Mouse (Mus musculus) heart, embryonic 10.5 days (tissue): ENCODE measurements around the gene Gipc1. TPM values are rescaled to one million over a fixed set of nuclear protein-coding genes. Genes with fewer than 3 reads are reported as not detected.

Experiments
- DNase-seq: peaks from one replicate; pipeline ENCODE4 v3.0.0-alpha.2; 2017; ENCODE audit warnings: low spot score
- H3K27ac ChIP-seq: fragments of 300-500 bp; sonication (generic); 2 replicates; pipeline ENCODE4 v1.5.1; 2016; ENCODE audit warnings: mild to moderate bottlenecking
- H3K27me3 ChIP-seq: fragments of 300-500 bp; sonication (generic); 2 replicates; pipeline ENCODE4 v1.6.1; 2016; ENCODE audit warnings: mild to moderate bottlenecking; ENCODE audit not compliant: poor library complexity, insufficient read depth, severe bottlenecking
- H3K36me3 ChIP-seq: fragments of 300-500 bp; sonication (generic); 2 replicates; pipeline ENCODE4 v1.6.1; 2016; ENCODE audit warnings: mild to moderate bottlenecking, moderate library complexity
- H3K4me1 ChIP-seq: fragments of 300-500 bp; sonication (generic); 2 replicates; pipeline ENCODE4 v1.6.1; 2016; ENCODE audit warnings: mild to moderate bottlenecking
- H3K4me3 ChIP-seq: fragments of 300-500 bp; sonication (generic); 2 replicates; pipeline ENCODE4 v1.5.1; 2016; ENCODE audit warnings: mild to moderate bottlenecking, moderate library complexity
- H3K9me3 ChIP-seq: fragments of 300-500 bp; sonication (generic); 2 replicates; pipeline ENCODE4 v1.6.1; 2016; ENCODE audit warnings: mild to moderate bottlenecking, moderate library complexity
- WGBS: fragments of 180-500 bp; shearing (Covaris S2); methylation state at CpG from one replicate; pipeline ENCODE4 v1.1.7; 2016; 5-methylcytosine and 5-hydroxymethylcytosine counted together
- polyA plus RNA-seq: library from polyadenylated mRNA; unstranded; fragments of >200 nt; fragmentation: Nextera tagmentation; extraction: Ambion mirVana; gene quantifications from 2 replicates; pipeline ENCODE4 v1.2.1, GENCODE M21; 2016

Gipc1 gene
- polyA plus RNA-seq, 1 experiment from 2014 or later: 204 TPM

- peak overlapping the region; percentile 70 for H3K27ac ChIP-seq
- 0 out of 2 replicates have a peak, but pooled peaks cover 5% of the 10 kb centered on the region for H3K27me3 ChIP-seq
- peak overlapping the region; percentile 60 for H3K4me3 ChIP-seq
- no peaks in the 10 kb centered on the region for H3K9me3 ChIP-seq
- no peaks in the 10 kb centered on the region for H3K36me3 ChIP-seq
- peaks cover 13% of the 10 kb centered on the region for H3K4me1 ChIP-seq
- 8% methylated on average over 23 of the region's 23 CpGs for WGBS
- peak; percentile 92 for DNase-seq
Measured at GRCm38 (mm10) chr8:83622389-83622989, 30.0 kb upstream of the Gipc1 start.

GRCm38 (mm10) chr8:83623549-83623948 is 28.9 kb upstream of the Gipc1 start:
- Histone ChIP-seq H3K27ac (no peak overlapping the region), H3K4me1 (peaks cover 13% of the 10 kb centered on the region), H3K27me3 (0 out of 2 replicates have a peak, but pooled peaks cover 5% of the 10 kb centered on the region), H3K36me3 (no peaks in the 10 kb centered on the region), H3K9me3 (no peaks in the 10 kb centered on the region), H3K4me3 (no peak overlapping the region)
- WGBS: 54% methylated on average over 7 of the region's 7 CpGs
- DNase-seq: no peak

GRCm38 (mm10) chr8:83624739-83625138 is 27.7 kb upstream of the Gipc1 start:
- H3K36me3 ChIP-seq: no peaks in the 10 kb centered on the region
- H3K4me3 ChIP-seq: no peak overlapping the region
- no peaks in the 10 kb centered on the region for H3K9me3 ChIP-seq
- H3K27ac ChIP-seq: no peak overlapping the region
- 0 out of 2 replicates have a peak, but pooled peaks cover 5% of the 10 kb centered on the region for H3K27me3 ChIP-seq
- peaks cover 13% of the 10 kb centered on the region for H3K4me1 ChIP-seq
- DNase-seq: no peak
- 45% methylated on average over 3 of the region's 3 CpGs for WGBS

GRCm38 (mm10) chr8:83625676-83626299 is 26.7 kb upstream of the Gipc1 start:
- Histone ChIP-seq H3K27me3 (0 out of 2 replicates have a peak, but pooled peaks cover 5% of the 10 kb centered on the region), H3K9me3 (no peaks in the 10 kb centered on the region), H3K4me3 (no peak overlapping the region), H3K4me1 (peaks cover 13% of the 10 kb centered on the region), H3K36me3 (no peaks in the 10 kb centered on the region), H3K27ac (no peak overlapping the region)
- WGBS: 78% methylated on average over 6 of the region's 6 CpGs
- DNase-seq: no peak

- Histone ChIP-seq H3K4me1 (no peaks in the 10 kb centered on the region), H3K27me3 (no peaks in the 10 kb centered on the region), H3K36me3 (no peaks in the 10 kb centered on the region), H3K9me3 (no peaks in the 10 kb centered on the region), H3K4me3 (no peak overlapping the region), H3K27ac (no peak overlapping the region)
- whole genome bisulfite sequencing: 84% methylated on average over 7 of the region's 7 CpGs
- DNase-seq: no peak
Measured at GRCm38 (mm10) chr8:83632083-83632707, 20.3 kb upstream of the Gipc1 start.

GRCm38 (mm10) chr8:83638856-83639255 is 13.6 kb upstream of the Gipc1 start:
- peaks cover 7% of the 10 kb centered on the region; the same call in 1 of the 2 replicates for H3K27me3 ChIP-seq
- DNase-seq: no peak
- H3K4me3 ChIP-seq: no peak overlapping the region
- H3K9me3 ChIP-seq: no peaks in the 10 kb centered on the region
- no peaks in the 10 kb centered on the region for H3K36me3 ChIP-seq
- H3K27ac ChIP-seq: no peak overlapping the region
- no peaks in the 10 kb centered on the region for H3K4me1 ChIP-seq
- 65% methylated on average over 4 of the region's 4 CpGs for WGBS

GRCm38 (mm10) chr8:83639649-83640048 is 12.8 kb upstream of the Gipc1 start:
- Histone ChIP-seq H3K9me3 (no peaks in the 10 kb centered on the region), H3K27ac (no peak overlapping the region), H3K36me3 (no peaks in the 10 kb centered on the region), H3K4me3 (no peak overlapping the region), H3K27me3 (peaks cover 7% of the 10 kb centered on the region; the same call in 1 of the 2 replicates), H3K4me1 (no peaks in the 10 kb centered on the region)
- no peak for DNase-seq
- 62% methylated on average over 5 of the region's 5 CpGs for WGBS

- WGBS: 96% methylated on average over 11 of the region's 11 CpGs
- no peak overlapping the region for H3K27ac ChIP-seq
- H3K9me3 ChIP-seq: no peaks in the 10 kb centered on the region
- H3K36me3 ChIP-seq: no peaks in the 10 kb centered on the region
- H3K4me1 ChIP-seq: peaks cover 7% of the 10 kb centered on the region; the same call in 1 of the 2 replicates
- peaks cover 8% of the 10 kb centered on the region; the same call in 1 of the 2 replicates for H3K27me3 ChIP-seq
- DNase-seq: no peak
- H3K4me3 ChIP-seq: no peak overlapping the region
Measured at GRCm38 (mm10) chr8:83647511-83647910, 5.0 kb upstream of the Gipc1 start.

GRCm38 (mm10) chr8:83648031-83648430 is 4.4 kb upstream of the Gipc1 start:
- Histone ChIP-seq H3K27me3 (peaks cover 6% of the 10 kb centered on the region; the same call in 1 of the 2 replicates), H3K36me3 (no peaks in the 10 kb centered on the region), H3K4me3 (no peak overlapping the region), H3K9me3 (no peaks in the 10 kb centered on the region), H3K4me1 (peaks cover 8% of the 10 kb centered on the region), H3K27ac (no peak overlapping the region)
- DNase-seq: no peak
- WGBS: 86% methylated on average over 4 of the region's 4 CpGs

- H3K27ac ChIP-seq: no peak overlapping the region
- no peak for DNase-seq
- no peak overlapping the region for H3K4me3 ChIP-seq
- peaks cover 20% of the 10 kb centered on the region for H3K4me1 ChIP-seq
- 88% methylated on average over 6 of the region's 6 CpGs for WGBS
- 0 out of 2 replicates have a peak, but pooled peaks cover 4% of the 10 kb centered on the region for H3K27me3 ChIP-seq
- H3K9me3 ChIP-seq: no peaks in the 10 kb centered on the region
- 0 out of 2 replicates have a peak, but pooled peaks cover 1% of the 10 kb centered on the region for H3K36me3 ChIP-seq
Measured at GRCm38 (mm10) chr8:83649699-83650098, 2.8 kb upstream of the Gipc1 start.

GRCm38 (mm10) chr8:83652744-83653661 is 526 bp downstream of the Gipc1 start:
- H3K4me1 ChIP-seq: peaks cover 30% of the 10 kb centered on the region
- H3K4me3 ChIP-seq: peak overlapping the region; percentile 72
- H3K27ac ChIP-seq: peak overlapping the region; percentile 95
- H3K36me3 ChIP-seq: peaks cover 14% of the 10 kb centered on the region
- DNase-seq: peak; percentile 81
- H3K9me3 ChIP-seq: no peaks in the 10 kb centered on the region
- H3K27me3 ChIP-seq: no peaks in the 10 kb centered on the region
- WGBS: 2% methylated on average over 46 of the region's 46 CpGs

- 42% methylated on average over 10 of the region's 10 CpGs for WGBS
- Histone ChIP-seq H3K36me3 (peaks cover 18% of the 10 kb centered on the region), H3K27me3 (no peaks in the 10 kb centered on the region), H3K4me3 (peak overlapping the region; percentile 72), H3K27ac (peak overlapping the region; percentile 95), H3K4me1 (peaks cover 30% of the 10 kb centered on the region), H3K9me3 (no peaks in the 10 kb centered on the region)
- peak; percentile 75 for DNase-seq
Measured at GRCm38 (mm10) chr8:83653662-83654017, 1.2 kb downstream of the Gipc1 start.
